Mouse (Mus musculus) cerebellum, adult 2 months (tissue): ENCODE measurements around the gene Ccl26. TPM values are rescaled to one million over a fixed set of nuclear protein-coding genes. Genes with fewer than 3 reads are reported as not detected.

Experiments
- DNase-seq, 2 experiments: peaks; one replicate each; pipeline ENCODE4 v3.0.0; 2021
- H3K27ac ChIP-seq: fragments of 200-500 bp; 2 replicates; pipeline ENCODE4 v1.5.1; 2012; ENCODE audit warnings: low read length, control low read depth, inconsistent platforms; ENCODE audit not compliant: insufficient read depth
- H3K27me3 ChIP-seq: fragments of 200-500 bp; 2 replicates; pipeline ENCODE4 v1.6.1; 2012; ENCODE audit warnings: inconsistent platforms, mild to moderate bottlenecking, low read length, moderate library complexity; ENCODE audit not compliant: control insufficient read depth, insufficient read depth
- H3K4me1 ChIP-seq: fragments of 200-500 bp; 2 replicates; pipeline ENCODE4 v1.6.1; 2011; ENCODE audit warnings: low read length; ENCODE audit not compliant: control insufficient read depth, insufficient read depth
- H3K4me3 ChIP-seq: fragments of 200-500 bp; replicated peaks from 2 replicates; pipeline ENCODE3; 2011; ENCODE audit warnings: mild to moderate bottlenecking, low read depth, low read length, control low read depth; ENCODE audit not compliant: insufficient read depth
- CTCF ChIP-seq: fragments of 200-500 bp; IDR thresholded peaks from 2 replicates; pipeline ENCODE4 v1.5.1; 2011; ENCODE audit warnings: low read depth, mild to moderate bottlenecking, control low read depth, low read length, moderate library complexity, borderline replicate concordance; ENCODE audit not compliant: insufficient read depth
- POLR2A ChIP-seq: fragments of 200-500 bp; IDR thresholded peaks from 2 replicates; pipeline ENCODE4 v1.6.1; 2011; ENCODE audit warnings: low read length, control low read depth, borderline replicate concordance; ENCODE audit not compliant: insufficient read depth
- WGBS: fragments of 180-500 bp; shearing (Covaris S2); methylation state at CpG from one replicate; pipeline ENCODE4 v1.1.7; 2018; 5-methylcytosine and 5-hydroxymethylcytosine counted together
- polyA plus RNA-seq: library from polyadenylated mRNA; depleted of rRNA; stranded (reverse); fragments of >200 nt; gene quantifications from 2 replicates; pipeline ENCODE4 v1.2.3, GENCODE M21; 2012

Ccl26 gene
- polyA plus RNA-seq, 1 experiment = not detected

DNA sequence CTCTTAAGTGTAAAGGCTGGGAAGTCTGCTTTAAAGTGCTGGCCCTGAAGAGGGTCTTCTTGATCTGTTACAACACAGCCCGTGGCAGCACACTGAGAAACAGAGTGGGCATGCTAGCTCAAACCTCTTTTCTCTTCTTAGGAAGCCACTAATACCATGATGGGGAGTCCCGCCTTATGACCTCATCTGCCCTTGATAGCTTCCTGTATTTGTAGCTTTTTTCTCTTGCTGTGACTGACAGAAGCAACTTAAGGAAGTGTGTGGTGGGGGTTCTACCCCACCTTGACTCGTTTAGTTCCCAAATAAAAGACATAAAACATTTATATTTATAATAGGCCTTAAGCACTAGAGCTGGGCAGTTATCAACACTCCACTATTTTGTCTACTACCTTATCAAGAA is 11.8 kb downstream of the Ccl26 start:
- no peaks in the 10 kb centered on the region for H3K27me3 ChIP-seq
- H3K4me3 ChIP-seq = no peak overlapping the region
- 72% methylated on average over 3 of the region's 3 CpGs for WGBS
- no peak for TF ChIP-seq POLR2A
- TF ChIP-seq CTCF = no peak
- no peak for DNase-seq
- H3K27ac ChIP-seq = no peak overlapping the region
- no peaks in the 10 kb centered on the region for H3K4me1 ChIP-seq

DNA sequence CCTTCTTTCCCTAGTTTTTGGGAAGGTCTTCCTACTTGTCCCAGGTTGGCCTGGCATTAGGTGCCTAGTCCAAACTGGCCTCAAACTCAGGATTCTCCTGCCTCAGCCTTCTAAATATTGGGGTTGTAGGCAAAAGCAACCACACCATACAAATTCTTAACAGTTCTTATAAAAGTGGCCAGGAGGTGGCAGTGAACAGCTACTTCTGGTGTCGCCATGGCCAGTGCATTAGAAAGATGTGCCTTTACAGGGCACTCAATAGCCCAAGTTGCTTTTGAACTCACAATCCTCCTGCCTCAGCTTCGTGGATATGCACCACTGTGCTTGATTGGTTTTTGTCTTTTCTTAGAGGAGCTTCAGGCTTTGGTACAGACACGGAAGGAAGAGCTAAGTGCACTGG is 12.5 kb downstream of the Ccl26 start:
- no peak overlapping the region for H3K4me3 ChIP-seq
- H3K27ac ChIP-seq = no peak overlapping the region
- 21% methylated on average over 3 of the region's 3 CpGs for WGBS
- no peaks in the 10 kb centered on the region for H3K4me1 ChIP-seq
- H3K27me3 ChIP-seq = no peaks in the 10 kb centered on the region
- TF ChIP-seq POLR2A (no peak), CTCF (peak; percentile 40; the same call in 1 of the 2 replicates)
- DNase-seq = no peak

DNA sequence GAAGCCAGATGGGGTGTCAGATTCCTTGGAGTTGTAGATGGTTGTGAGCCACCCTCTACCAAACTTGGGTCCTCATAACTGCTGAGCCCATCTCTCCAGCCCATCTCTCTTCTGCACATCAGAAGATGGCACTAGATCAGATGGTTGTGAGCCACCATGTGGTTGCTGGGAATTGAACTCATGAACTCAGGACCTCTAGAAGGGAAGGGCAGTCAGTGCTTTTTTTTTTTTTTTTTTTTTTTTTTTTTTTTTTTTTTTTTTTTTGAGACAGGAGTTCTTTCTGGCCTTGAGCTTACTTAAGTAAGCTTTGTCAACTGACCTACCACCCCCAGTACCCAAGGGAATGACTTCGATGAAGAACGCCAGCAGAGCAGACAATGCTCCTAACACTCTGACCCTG is 15.4 kb downstream of the Ccl26 start:
- no peaks in the 10 kb centered on the region for H3K27me3 ChIP-seq
- no peak for DNase-seq
- WGBS = 92% methylated on average over 2 of the region's 2 CpGs
- TF ChIP-seq CTCF (no peak), POLR2A (no peak)
- no peak overlapping the region for H3K4me3 ChIP-seq
- no peak overlapping the region for H3K27ac ChIP-seq
- H3K4me1 ChIP-seq = no peaks in the 10 kb centered on the region

DNA sequence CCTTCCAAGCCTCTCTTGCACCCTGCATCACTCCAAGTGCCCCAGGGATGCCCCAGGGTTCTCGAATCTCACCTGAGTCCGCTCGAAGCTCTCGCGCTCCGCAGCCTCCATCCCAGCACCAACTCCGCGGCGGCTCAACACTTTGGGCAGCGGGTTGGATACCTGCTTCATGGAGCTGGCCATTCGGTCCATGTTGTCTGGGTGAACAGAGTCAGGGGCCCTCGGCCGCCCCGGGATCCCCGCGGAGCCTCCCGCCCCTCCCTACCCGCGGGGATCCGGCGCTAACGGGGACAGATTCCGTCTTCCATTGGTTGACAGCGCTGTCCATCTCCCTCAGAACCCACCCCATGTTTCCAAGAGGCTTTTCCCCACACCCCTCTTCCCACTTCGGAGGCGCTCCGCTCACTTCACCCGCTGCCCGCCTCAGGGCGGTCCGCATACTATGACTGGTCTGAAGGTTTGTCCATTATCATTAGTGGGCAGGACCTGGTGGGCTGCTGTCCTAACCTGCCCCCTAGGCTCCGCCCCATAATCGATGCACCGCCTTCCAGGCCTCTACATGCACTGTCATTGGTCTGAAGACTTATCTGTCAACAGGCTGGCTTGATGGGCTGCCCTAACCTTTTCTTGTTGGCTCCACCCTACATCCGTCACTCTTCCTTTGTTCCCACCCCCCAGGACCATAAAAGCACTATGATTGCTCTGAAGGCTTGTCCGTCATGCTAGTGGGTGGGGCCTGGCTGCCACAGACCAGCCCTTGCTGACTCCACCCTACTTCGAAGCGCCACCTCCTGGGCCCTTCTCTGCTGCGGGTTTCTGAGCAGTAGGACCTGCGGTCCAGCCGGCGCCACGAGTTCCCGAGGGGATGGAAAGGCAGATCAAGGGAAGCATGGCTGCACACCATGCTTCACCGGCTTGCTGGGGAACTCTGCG is 18.2 kb downstream of the Ccl26 start, which contains the start of gene Hip1:
TSS of gene Hip1 (minus strand) at position 256 of the 933 bp plus-strand sequence.
- H3K4me1 ChIP-seq = no peaks in the 10 kb centered on the region
- TF ChIP-seq CTCF (peak; percentile 45; the same call in 1 of the 2 replicates), POLR2A (peak; percentile 81)
- H3K4me3 ChIP-seq = peak within 1 kb of the TSS; percentile 82
- H3K27ac ChIP-seq = peak within 1 kb of the TSS; percentile 32; the same call in 1 of the 2 replicates
- DNase-seq = peak; percentile 100
- no peaks in the 10 kb centered on the region for H3K27me3 ChIP-seq
- WGBS = under 1% methylated on average over 46 of the region's 46 CpGs

DNA sequence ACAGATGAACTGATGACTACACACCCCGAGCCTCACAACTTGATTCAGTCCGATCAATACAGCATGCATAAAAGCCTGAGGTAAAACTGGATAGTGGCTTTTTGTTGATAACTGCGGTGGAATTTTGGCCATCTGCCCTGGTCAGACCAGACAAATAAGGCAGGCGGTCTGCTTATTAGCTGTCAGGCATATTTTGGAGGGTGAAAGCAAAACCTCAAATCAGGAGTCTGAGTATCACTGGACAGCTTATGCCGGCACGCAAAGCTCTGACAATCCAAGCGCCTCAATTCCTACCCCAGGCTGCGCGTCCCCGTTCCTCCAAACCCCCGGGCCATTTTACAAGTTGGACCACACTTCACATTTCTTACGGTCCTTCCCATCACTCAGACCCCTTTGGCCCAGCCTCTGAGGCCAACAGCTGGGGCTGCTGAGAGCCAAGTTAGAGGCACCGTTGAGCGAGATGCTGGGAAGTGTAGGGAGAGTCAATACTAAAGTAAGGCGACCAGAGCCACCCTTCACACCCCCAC is 19.3 kb downstream of the Ccl26 start:
- WGBS = 1% methylated on average over 15 of the region's 15 CpGs
- Histone ChIP-seq H3K27me3 (no peaks in the 10 kb centered on the region), H3K27ac (peak overlapping the region; percentile 12; the same call in 1 of the 2 replicates), H3K4me3 (peak overlapping the region; percentile 82), H3K4me1 (no peaks in the 10 kb centered on the region)
- no peak for TF ChIP-seq POLR2A
- TF ChIP-seq CTCF = no peak
- peak; percentile 39 to 49 for DNase-seq

DNA sequence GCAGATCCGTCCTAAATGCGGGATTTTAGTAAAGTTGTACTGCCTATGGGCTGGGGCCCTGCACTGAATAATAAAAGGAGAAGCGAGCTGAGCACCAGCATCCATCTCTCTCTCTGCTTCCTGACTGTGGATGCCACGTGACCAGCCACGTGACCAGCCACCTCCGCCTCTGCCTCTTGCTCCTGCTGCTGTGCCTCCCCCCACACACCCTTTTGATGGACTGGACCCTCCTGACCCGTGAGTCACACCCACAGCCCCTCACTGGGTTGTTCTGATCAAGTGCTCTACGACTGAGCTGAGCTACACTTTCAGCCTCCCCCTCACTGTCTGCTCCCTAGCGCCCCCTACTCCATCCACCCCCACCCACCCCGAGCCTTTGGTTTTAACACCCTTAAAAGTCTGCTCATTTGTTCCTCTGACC is 25.6 kb downstream of the Ccl26 start:
- H3K4me3 ChIP-seq = no peak overlapping the region
- H3K27ac ChIP-seq = no peak overlapping the region
- no peaks in the 10 kb centered on the region for H3K27me3 ChIP-seq
- WGBS = 86% methylated on average over 10 of the region's 10 CpGs
- no peak for TF ChIP-seq CTCF
- TF ChIP-seq POLR2A = no peak
- no peak for DNase-seq
- H3K4me1 ChIP-seq = 0 out of 2 replicates have a peak, but pooled peaks cover 7% of the 10 kb centered on the region

DNA sequence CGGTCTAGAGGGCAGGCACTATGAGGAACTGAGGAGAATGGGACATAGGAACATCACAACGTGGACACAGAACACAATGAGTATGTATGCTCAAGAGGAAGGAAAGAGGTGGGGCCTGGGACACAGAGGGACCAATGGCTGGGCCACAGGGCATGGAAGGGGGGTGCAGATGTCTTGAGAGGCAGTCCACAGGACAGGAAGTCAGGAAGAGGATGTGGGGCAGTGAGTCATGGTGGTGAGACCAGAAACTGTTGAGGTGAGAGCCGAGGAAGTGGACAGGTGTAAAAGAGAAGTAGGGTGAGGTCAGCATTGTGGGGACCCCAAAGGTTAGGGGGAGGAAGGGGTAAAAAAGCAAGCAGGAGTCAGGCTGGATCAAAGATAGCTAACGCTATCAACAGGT is 26.0 kb downstream of the Ccl26 start:
- Histone ChIP-seq H3K27ac (no peak overlapping the region), H3K4me1 (peaks cover 9% of the 10 kb centered on the region), H3K27me3 (no peaks in the 10 kb centered on the region), H3K4me3 (no peak overlapping the region)
- no peak for DNase-seq
- WGBS = 87% methylated on average over 4 of the region's 4 CpGs
- TF ChIP-seq CTCF = no peak
- TF ChIP-seq POLR2A = no peak

DNA sequence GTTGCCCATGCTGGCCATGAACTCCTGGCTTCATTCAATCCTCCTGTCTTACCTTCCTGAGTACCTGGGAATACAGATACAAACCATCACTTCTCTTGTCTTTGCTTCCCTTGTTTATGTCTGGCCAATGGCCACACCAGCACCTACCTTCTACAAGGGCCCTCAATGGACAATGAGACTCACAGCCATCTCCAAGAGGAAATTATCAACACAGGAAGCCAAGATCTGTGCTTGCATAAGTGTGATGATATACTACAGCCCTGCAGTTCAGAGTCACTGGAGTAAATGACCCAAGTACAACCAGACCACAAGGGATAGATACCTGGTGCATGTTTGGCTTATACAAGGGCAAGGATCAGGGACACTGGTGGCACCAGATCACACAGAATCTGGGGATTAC is 27.5 kb downstream of the Ccl26 start:
- no peak for DNase-seq
- no peak for TF ChIP-seq POLR2A
- no peak for TF ChIP-seq CTCF
- Histone ChIP-seq H3K27ac (no peak overlapping the region), H3K4me3 (no peak overlapping the region), H3K27me3 (no peaks in the 10 kb centered on the region), H3K4me1 (peaks cover 21% of the 10 kb centered on the region)

DNA sequence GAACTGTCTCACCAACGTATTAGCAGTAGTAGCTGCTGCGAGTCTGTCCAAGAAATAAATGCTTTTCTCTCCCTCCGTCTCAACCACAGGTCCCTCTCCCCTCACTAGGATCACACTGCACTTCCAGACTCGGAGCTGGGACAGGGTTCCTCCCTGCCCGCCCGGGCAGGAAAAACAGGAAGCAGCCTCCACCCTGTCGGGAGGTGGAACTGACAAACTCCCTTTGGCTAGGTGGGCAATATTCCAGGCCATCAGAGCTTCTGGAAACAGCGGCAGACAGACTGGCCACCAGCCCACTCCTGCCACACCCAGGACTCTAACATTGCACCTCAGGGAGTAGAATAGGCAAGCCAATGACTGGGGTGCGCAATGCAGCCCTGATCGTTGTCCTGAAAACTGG is 29.9 kb downstream of the Ccl26 start:
- H3K27ac ChIP-seq = no peak overlapping the region

More for the DNA sequence above, 29.9 kb downstream of the Ccl26 start:
- DNase-seq = peak; percentile 22 to 40
- WGBS = 28% methylated on average over 10 of the region's 10 CpGs
- Histone ChIP-seq H3K4me3 (no peak overlapping the region), H3K27me3 (no peaks in the 10 kb centered on the region), H3K4me1 (peaks cover 25% of the 10 kb centered on the region)
- TF ChIP-seq POLR2A = no peak
- TF ChIP-seq CTCF = no peak
